Mouse (Mus musculus): ENCODE data around the gene Sp7.

DNA sequence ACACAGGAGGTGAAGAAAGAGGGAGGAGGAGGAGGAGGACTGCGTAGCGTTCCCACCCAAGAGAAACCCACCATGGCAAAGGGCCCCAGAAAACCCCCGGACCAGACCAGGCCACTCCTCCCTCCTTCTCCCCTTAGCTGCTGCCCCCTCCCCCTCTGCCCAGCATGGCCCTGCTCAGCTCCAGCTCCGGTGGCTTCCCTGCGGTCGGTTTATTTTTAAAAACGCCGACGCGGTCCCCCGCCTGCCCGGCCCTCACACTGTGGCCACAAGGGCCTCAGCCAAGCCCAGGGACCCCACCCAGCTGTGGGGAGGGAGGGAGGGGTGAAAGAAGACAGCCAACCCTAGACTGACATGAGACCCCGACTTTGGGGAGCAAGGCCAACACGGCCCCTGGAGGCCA lies 4.3 kb downstream of the Sp7 start:
- TF ChIP-seq E2F4 (IDR thresholded peaks at IDR 0.05; ENCODE audit: insufficient read depth) (no peak), MYOD1 (IDR thresholded peaks at IDR 0.05; ENCODE audit: control insufficient read depth in 1 of 3, insufficient read length in 2 of 3, low read depth in 2 of 3) (no peak)

All from myocyte (in vitro differentiated cells).